Comparison of ENCODE assay signal across 1 mouse cellular context in genomic region chr14:54321556-54322376, GRCm38 (mm10).
TF ChIP-seq lines count a peak whose summit lies in the region.

No protein-coding gene starts in this region.

TF ChIP-seq in MEL, 35 proteins besides CTCF, POLR2A, EP300 and RAD21 (continued from another document):
- no peak for TF ChIP-seq MYB (IDR thresholded peaks at IDR 0.05; ENCODE audit: low read depth, low read length)
- TF ChIP-seq GATA1 (IDR thresholded peaks at IDR 0.05; ENCODE audit: low read depth, low read length): peak; percentile 80
- TF ChIP-seq SIN3A (IDR thresholded peaks at IDR 0.05; ENCODE audit: low read length): no peak
- TF ChIP-seq ZKSCAN1 (IDR thresholded peaks at IDR 0.05; ENCODE audit: low read depth, low read length): no peak
- TF ChIP-seq NELFE (IDR thresholded peaks at IDR 0.05; ENCODE audit: low read depth, low read length): no peak
- TF ChIP-seq MAX (IDR thresholded peaks at IDR 0.05; ENCODE audit: low read length): 0 out of 2 replicates have a peak, but pooled peaks have one; percentile 15
- no peak for TF ChIP-seq SMC3 (IDR thresholded peaks at IDR 0.05; ENCODE audit: low read depth, low read length)
- no peak for TF ChIP-seq MAZ (IDR thresholded peaks at IDR 0.05; ENCODE audit: low read depth, low read length)
- TF ChIP-seq E2F4 (IDR thresholded peaks at IDR 0.05; ENCODE audit: borderline replicate concordance, low read depth, low read length): no peak
- TF ChIP-seq UBTF (IDR thresholded peaks at IDR 0.05; ENCODE audit: borderline replicate concordance, insufficient read depth, low read depth, low read length): no peak
